Mouse (Mus musculus) embryonic stem cell, embryonic (primary cell): ENCODE results near the gene Nup205.

Source experiments
- CTCF ChIA-PET, 4 experiments: fragments of 300-600 bp in 2 of 4; fragments of 350-600 bp in 2 of 4; sonication (Branson Sonifier 250); formaldehyde crosslinking; loops; one replicate each; lab custom pipeline; 2022; ENCODE audit warnings: inconsistent platforms in 2 of 4; lab: Charles Lee
- POLR2A ChIA-PET, 4 experiments: fragments of 300-600 bp in 2 of 4; fragments of 350-600 bp in 2 of 4; sonication (Branson Sonifier 250); formaldehyde crosslinking; loops; one replicate each; lab custom pipeline; 2022; ENCODE audit warnings: antibody characterized with exemption in 4 of 4, inconsistent platforms in 1 of 4; lab: Charles Lee

Gene Nup205

GRCm38 (mm10) chr6:35260531-35260930 lies 83.3 kb downstream of the Nup205 start:
- ChIA-PET POLR2A (interaction anchor here in 2 of 4 experiments (1.0 to 3.9 kb wide), 5 partner anchors 8 to 58 kb away, joined by 3 to 23 read pairs (median 13); no protein-coding TSS in a partner anchor), CTCF (interaction anchor here in 3 of 4 experiments (0.6 to 1.1 kb wide), 6 partner anchors 9 to 1792 kb away, joined by 3 to 8 read pairs (median 4); no protein-coding TSS in a partner anchor)

GRCm38 (mm10) chr6:35265580-35266278 lies 88.5 kb downstream of the Nup205 start:
- ChIA-PET POLR2A (interaction anchor here in 2 of 4 experiments (0.9 to 1.5 kb wide), 4 partner anchors 11 to 104 kb away, joined by 3 read pairs; no protein-coding TSS in a partner anchor), CTCF (interaction anchor here in 1 of 4 experiments (0.5 kb wide), 1 partner anchor 267 kb away, joined by 4 read pairs; no protein-coding TSS in a partner anchor)

DNA sequence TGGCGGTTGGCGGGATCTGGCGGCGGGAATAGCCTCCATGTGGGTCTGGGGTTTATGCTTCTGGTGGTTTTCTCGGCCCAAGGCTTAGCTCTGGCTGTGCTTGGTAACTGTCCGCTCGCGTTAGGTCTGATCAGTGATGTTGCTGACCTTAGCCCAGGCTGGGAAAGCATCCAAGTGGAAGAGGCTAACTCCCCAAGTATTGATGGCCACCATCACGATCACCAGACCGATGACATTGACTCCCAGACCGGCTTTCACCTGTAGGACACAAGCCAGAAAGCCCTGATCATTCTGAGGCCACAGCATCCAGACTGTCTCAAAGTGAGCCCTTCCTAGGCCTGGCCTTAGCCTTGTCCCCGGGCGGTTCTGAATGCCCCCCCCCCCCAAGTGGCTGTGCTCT lies 91.5 kb downstream of the Nup205 start:
- ChIA-PET CTCF (interaction anchor here (0.6 to 3.3 kb wide), 9 partner anchors 9 to 694 kb away, joined by 3 to 11 read pairs (median 4); no protein-coding TSS in a partner anchor), POLR2A (interaction anchor here (0.5 to 4.4 kb wide), 23 partner anchors 9 to 346 kb away, joined by 3 to 30 read pairs (median 5); no protein-coding TSS in a partner anchor)

DNA sequence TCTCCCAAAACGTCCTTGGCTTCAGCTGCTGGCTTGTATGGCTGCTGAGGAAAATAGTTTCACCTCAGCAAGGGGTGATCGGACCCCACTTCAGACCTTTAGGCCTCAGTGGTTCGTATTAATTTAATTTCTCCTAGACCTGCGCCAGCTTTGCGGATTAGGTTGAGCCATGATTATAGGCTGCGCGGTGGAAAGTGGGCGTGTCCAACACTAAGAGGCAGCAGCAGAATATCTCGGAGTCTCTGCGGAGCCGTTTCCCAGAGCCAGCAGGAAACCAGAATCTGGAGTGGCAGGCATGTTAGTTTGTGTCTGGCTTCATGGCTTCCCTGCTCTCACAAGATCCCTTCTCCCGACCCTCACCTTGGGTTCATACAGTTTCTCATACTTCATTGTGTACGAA lies 92.4 kb downstream of the Nup205 start:
- POLR2A ChIA-PET: interaction anchor here (0.6 to 4.4 kb wide), 20 partner anchors 8 to 953 kb away, joined by 3 to 30 read pairs (median 4); partner anchors contain the start of genes Slc13a4 (in 1 of the 4) and Wdr91 (in 1 of the 4)
- CTCF ChIA-PET: interaction anchor here (1.1 to 3.3 kb wide), 8 partner anchors 9 to 110 kb away, joined by 4 to 11 read pairs (median 4); no protein-coding TSS in a partner anchor

DNA sequence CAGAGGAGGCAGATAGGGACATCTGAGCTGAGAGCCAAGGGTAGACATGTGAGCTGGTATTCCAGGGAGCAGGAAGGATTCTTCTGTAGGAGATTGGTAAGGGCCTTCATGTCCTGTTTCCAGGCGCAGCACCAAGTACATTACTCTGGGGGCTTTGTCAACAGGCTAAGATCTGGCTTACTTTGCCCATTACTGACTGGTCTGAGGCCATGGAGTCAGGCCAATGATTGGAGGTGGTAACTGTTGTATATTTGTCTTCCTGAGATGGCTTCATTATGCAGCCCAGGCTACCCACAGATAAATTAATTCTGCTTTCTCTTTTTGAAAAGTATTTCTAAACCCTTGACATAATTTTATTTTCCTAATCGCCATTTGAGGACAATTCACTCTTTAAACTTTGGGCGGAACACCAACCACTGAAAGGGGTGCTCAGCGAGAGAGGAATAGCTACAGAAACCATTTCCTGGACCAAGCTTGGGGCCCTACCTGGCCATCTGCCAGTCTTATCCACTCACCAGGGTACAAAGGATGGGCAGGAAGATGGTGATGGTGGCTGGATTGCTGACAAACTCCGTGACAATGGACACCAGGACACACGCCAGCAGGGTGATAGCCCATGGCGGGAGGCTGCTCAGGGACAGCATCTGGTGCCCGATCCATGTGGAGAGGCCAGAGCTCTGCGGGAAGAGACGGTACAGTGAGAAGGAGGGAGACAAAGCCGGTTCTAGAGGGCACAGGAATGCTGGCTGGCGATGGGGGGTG lies 94.1 kb downstream of the Nup205 start:
- CTCF ChIA-PET: interaction anchor here in 3 of 4 experiments (0.6 to 3.3 kb wide), 5 partner anchors 12 to 108 kb away, joined by 3 to 12 read pairs (median 5); no protein-coding TSS in a partner anchor
- POLR2A ChIA-PET: interaction anchor here in 3 of 4 experiments (0.7 to 4.4 kb wide), 12 partner anchors 8 to 270 kb away, joined by 3 to 30 read pairs (median 4); no protein-coding TSS in a partner anchor

DNA sequence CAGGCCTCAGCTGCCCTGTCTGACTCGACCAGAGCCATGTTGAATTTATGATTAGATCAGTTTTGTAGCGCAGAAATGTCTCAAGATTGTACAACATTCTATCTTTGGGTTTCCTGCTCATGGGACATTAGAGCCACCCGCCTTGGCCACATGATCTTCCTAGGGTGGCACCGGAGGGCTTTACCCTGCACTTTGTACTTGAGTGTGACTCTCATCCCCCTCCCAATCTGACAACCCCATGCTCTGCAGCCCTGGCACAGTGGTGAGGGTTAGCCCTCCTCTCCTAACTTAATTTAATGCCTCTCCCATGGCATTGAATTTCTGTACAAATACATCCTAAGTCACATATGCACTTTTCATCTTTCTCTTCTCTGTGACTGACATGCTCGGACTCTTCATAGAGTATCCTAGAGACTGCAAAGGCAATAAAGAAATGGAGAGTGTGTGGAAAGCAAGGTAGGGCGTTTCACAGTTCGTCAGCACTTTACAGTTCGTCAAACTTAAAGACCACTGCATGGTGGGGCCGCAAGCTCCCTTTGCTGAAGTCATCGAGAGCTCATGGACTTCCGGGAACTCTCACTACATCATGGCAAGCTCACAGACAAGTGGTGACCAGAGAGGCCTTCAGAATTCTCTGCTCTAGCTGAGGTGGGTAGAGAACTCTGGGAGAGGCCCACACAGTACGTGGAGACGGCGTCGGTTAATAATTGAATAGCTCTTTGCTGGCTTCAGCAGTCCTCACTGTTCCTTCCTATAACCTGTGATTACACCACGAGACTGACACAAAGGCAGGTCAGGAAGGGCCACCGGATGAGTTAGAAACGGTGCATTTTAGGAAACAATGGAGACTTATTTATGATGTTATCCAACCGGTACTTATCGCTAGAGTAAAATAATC lies 94.9 kb downstream of the Nup205 start:
- CTCF ChIA-PET: interaction anchor here in 2 of 4 experiments (0.6 to 1.4 kb wide), 2 partner anchors 16 kb away, joined by 5 to 12 read pairs; no protein-coding TSS in a partner anchor
- POLR2A ChIA-PET: interaction anchor here in 3 of 4 experiments (0.7 to 4.4 kb wide), 14 partner anchors 9 to 271 kb away, joined by 3 to 30 read pairs (median 3); no protein-coding TSS in a partner anchor

- POLR2A ChIA-PET: no interaction called here
- CTCF ChIA-PET: interaction anchor here in 1 of 4 experiments (1.9 kb wide), 1 partner anchor 75 kb away, joined by 4 read pairs; no protein-coding TSS in a partner anchor
Measured at GRCm38 (mm10) chr6:35273391-35274082, 96.3 kb downstream of the Nup205 start.

- ChIA-PET POLR2A (interaction anchor here in 2 of 4 experiments (0.6 to 1.6 kb wide), 3 partner anchors 9 to 101 kb away, joined by 3 to 10 read pairs (median 7); partner anchors contain the start of gene Nup205 (in 1 of the 2)), CTCF (interaction anchor here in 1 of 4 experiments (0.6 kb wide), 1 partner anchor 19 kb away, joined by 4 read pairs; no protein-coding TSS in a partner anchor)
Measured at GRCm38 (mm10) chr6:35277903-35278587, 100.8 kb downstream of the Nup205 start.

DNA sequence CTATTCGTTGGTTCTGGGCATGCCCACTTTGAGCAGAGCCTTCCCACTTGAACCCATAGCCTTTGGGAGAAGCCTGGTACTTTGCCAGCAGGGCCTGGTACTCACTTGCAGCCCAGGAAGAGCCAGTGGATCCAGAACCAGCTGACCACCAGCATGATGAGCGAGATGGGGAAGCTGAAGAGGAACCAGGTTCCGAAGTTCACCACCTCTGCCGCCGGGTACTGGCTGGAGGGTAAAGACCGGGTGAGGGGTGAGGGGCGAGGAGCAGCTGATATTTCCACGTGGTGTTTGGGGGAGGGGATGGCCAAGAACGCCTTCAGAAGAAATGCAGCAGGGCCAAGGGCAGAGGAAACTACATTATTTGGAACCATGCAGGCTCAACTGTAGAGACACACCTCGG lies 102.1 kb downstream of the Nup205 start:
- ChIA-PET POLR2A (interaction anchor here in 2 of 4 experiments (1.0 to 1.6 kb wide), 4 partner anchors 9 to 74 kb away, joined by 3 to 5 read pairs (median 4); no protein-coding TSS in a partner anchor), CTCF (no interaction called here)

- CTCF ChIA-PET: interaction anchor here (0.6 to 1.5 kb wide), 7 partner anchors 13 to 92 kb away, joined by 3 to 12 read pairs (median 3); no protein-coding TSS in a partner anchor
- POLR2A ChIA-PET: interaction anchor here in 3 of 4 experiments (0.5 to 1.9 kb wide), 13 partner anchors 8 to 340 kb away, joined by 3 to 6 read pairs (median 3); partner anchors contain the start of gene Fam180a (in 1 of the 3)
Measured at GRCm38 (mm10) chr6:35288114-35288761, 111.0 kb downstream of the Nup205 start.

DNA sequence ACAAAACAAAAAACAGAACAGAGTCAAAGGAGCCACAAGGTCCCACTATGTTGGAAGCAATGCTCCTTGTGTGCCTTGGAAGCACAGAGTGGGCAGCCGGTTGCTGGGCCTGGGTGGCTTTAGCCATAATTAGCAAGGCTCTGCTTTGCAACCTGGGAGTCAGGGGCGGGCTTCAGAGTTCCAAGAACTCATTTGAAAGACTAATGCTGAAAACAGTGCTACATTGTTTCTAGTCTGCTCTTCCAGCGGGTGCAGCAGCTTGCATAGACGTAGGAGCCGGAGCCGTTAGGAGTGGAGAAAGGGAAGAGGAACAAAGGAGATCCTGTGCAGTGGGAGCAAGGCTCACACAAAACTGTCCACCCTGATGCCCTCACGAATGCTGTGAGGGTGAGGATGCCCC lies 111.7 kb downstream of the Nup205 start:
- CTCF ChIA-PET: interaction anchor here in 1 of 4 experiments (1.3 kb wide), 1 partner anchor 45 kb away, joined by 3 read pairs; no protein-coding TSS in a partner anchor
- POLR2A ChIA-PET: interaction anchor here in 3 of 4 experiments (0.6 to 1.9 kb wide), 7 partner anchors 9 to 94 kb away, joined by 3 to 6 read pairs (median 4); partner anchors contain the start of gene Fam180a (in 1 of the 3)

- CTCF ChIA-PET: interaction anchor here in 2 of 4 experiments (0.8 to 1.3 kb wide), 2 partner anchors 44 to 45 kb away, joined by 3 read pairs; no protein-coding TSS in a partner anchor
- POLR2A ChIA-PET: interaction anchor here in 2 of 4 experiments (1.1 to 1.5 kb wide), 2 partner anchors 10 kb away, joined by 3 to 4 read pairs; no protein-coding TSS in a partner anchor
Measured at GRCm38 (mm10) chr6:35289676-35290075, 112.5 kb downstream of the Nup205 start.

GRCm38 (mm10) chr6:35294964-35295363 lies 117.7 kb downstream of the Nup205 start:
- ChIA-PET POLR2A (interaction anchor here in 1 of 4 experiments (1.3 kb wide), 1 partner anchor 161 kb away, joined by 3 read pairs; the partner anchor contains the start of gene Cnot4), CTCF (no interaction called here)

DNA sequence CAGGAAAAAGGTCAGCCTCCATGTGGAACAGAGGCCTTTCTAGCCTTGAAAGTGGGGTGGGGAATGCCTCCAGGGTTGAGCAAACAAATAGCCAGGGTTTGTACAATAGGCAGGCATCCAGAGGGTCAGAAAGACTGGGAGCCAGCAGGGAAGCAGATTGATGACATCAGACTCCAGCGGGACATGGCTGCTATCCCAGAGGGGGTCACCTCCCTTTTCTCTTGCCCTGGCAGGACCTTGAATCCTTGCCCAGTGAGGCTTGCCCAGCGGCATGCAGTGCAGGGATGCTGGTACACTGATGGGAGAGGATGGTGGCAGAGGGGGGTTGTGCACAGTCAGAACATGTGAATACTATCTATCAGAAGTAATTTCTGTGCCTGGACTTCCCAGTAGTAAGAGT lies 119.8 kb downstream of the Nup205 start:
- ChIA-PET POLR2A (interaction anchor here in 1 of 4 experiments (1.4 kb wide), 1 partner anchor 57 kb away, joined by 3 read pairs; no protein-coding TSS in a partner anchor), CTCF (no interaction called here)
